Mouse (Mus musculus): Measurements from ENCODE around the gene Commd8. TPM values are rescaled to one million over a fixed set of nuclear protein-coding genes. Genes with fewer than 3 reads are reported as not detected.
A peak's percentile ranks its signal among the peaks of the same experiment; 100 is the strongest.
"Not testable (repeated sequence)": the region's sequence is repeated elsewhere in the genome, so short reads cannot be mapped to it uniquely, and the experiment has no call there.

Gene Commd8
- total RNA-seq, 2 experiments from 2014 or later, result 72.1 to 124 TPM

GRCm38 (mm10) chr5:72172675-72173074 lies 4.7 kb upstream of the Commd8 start:
- peak; percentile 61 for ATAC-seq (replicated peaks; ENCODE audit: poor library complexity)

DNA sequence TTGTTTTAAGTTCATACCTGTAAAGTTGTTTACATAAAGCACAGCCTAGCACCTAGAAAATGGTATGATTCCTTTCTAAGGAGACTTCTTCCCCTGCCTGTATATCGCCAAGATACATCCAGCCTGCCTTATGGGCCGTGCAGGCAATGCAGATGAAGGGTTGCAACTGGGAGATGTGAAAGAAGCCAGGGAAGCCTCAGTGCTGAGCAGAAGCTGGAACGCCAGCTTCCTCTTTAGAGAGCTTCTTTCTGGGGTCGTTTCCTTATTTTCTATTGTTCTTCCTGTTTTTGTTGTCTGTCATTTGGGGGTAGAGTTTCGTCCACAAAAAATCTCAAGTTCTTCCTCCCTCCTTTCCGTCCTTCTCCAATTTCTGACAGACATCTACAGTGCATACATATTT lies 2.1 kb upstream of the Commd8 start:
- peak; percentile 64 for ATAC-seq (replicated peaks; ENCODE audit: poor library complexity)

GRCm38 (mm10) chr5:72168285-72168621 lies 264 bp upstream of the Commd8 start:
- no peak for ATAC-seq (replicated peaks; ENCODE audit: poor library complexity)

DNA sequence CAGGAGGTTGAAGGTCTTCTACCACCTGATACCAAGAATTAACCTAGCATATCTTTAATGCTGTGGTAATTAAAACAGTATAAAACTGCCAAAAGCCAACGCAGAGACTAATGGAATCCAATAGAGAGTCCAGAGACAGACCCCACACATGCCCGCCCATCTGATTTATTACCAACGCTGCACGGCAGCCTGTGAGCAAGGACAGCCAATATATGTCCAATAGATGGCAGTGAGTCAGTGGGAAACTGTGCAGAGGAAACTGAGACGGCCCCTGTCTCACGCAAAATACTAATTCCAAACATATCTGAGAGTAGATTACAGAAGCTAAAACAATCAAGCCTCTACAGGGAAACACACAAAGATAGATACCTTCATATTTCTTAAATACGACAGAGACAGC lies 3.6 kb downstream of the Commd8 start:
- ATAC-seq (replicated peaks; ENCODE audit: poor library complexity), result no peak

GRCm38 (mm10) chr5:72162855-72163254 lies 5.1 kb downstream of the Commd8 start:
- 0 out of 2 replicates have a peak, but pooled peaks have one; percentile 19 for ATAC-seq (replicated peaks; ENCODE audit: poor library complexity)

DNA sequence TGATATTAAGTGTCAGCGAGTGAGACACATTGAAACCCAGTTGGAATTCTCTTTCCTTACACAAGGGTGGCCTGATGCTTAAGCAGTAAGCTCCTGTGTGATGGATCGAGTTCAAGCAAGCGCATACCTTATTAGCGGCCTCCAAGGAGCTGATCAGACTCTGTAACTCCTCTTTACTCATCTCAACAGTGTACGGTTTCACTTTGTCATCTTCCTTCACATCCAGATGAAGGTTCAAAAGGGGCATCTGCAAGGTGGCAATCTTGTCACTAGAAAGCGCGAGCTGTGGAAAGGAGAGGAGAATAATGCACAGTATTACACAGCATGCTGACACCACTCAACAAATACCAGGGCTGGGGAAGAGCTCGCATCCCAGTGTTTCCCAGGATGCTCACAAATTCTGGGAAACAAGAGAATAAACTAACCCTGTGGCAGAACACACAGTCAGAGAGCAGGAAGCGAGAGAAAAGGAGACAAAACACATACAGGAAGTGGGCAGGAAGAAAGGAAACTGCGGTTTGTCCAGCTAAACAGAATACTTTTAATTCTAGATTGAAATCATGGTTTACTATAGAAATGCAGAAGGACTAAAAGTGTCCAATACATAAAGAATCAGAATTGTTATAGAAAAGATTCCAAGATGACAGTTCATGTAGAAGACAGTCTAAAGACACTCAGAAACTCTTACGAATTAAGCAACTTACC lies 7.1 kb downstream of the Commd8 start:
- ATAC-seq (replicated peaks; ENCODE audit: poor library complexity), result peak; percentile 76

GRCm38 (mm10) chr5:72159537-72159936 lies 8.5 kb downstream of the Commd8 start:
- ATAC-seq (replicated peaks; ENCODE audit: poor library complexity), result no peak

- no peak for ATAC-seq (replicated peaks; ENCODE audit: poor library complexity)
Observed at GRCm38 (mm10) chr5:72158667-72159066, 9.3 kb downstream of the Commd8 start.

DNA sequence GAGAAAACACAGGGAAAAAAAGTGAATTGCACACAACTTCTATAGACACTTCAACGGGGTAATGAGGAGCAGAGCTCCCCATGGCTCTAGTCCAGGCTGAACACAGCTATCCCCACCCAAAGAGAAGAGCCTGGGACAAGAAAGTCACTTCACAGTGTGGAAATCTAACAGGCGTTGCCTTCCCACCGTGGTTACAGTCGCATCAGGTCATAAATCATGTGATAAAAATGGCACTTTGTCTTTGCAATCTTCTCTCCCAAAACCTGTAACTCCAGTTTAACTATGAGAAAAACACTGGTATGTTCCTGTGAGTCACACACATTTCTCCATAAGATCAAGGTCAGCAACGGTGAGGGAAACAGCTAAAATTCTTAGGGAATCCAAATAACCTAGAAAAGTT lies 11.4 kb downstream of the Commd8 start:
- ATAC-seq (replicated peaks; ENCODE audit: poor library complexity), result no peak

DNA sequence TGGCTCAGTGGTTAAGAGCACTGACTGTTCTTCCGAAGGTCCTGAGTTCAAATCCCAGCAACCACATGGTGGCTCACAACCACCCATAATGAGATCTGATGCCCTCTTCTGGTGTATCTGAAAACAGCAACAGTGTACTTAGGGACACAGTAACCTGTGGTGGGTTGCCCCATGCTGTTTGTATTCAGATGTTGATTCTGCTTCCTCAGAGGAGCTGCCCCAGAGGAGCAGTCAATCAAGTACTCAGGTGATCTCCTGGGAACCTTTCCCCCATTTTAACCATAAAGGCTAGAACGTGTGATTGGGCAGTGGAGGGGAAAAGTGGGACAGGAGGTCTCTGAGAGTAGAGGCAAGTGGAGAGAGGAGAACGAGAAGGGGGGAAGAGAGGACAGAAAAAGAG lies 12.3 kb downstream of the Commd8 start:
- not testable (repeated sequence) for ATAC-seq (replicated peaks; ENCODE audit: poor library complexity)

DNA sequence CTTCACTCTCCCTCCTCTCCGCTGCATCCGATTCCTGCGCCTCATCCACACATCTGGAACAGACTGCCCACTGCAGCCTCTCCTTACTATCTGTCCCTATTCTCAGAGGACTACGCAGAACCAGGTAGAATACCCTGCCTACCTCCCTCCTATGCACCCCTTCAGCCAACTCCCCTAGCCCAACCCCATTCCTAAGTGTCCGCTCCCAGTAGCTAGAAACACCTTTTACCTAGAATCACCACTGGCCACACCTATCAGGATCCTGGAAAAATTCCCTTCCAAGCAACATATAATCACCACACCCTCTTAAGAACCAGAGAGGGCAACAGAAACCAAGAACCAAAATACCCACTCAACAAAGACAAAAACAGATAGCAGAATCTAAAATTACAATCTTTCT lies 17.1 kb downstream of the Commd8 start:
- ATAC-seq (replicated peaks; ENCODE audit: poor library complexity), result no peak

DNA sequence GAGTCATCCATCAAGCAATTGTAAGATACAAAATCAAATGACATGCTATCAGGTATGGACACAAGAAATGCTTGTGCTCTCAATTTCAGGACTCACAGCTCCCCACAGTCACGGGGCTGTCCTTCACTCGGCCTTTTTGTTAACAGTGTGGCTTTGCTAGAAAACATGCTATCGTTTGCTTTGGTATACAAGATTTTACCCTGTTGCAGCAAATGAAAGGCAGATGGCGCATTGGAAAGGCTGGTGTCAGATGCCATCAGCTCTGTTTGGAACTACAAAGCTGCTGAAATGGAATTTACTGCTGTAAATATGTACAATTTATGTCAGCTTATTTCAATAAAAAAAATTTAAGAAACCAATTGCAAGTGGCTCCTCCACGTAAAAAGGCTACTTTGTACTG lies 19.3 kb downstream of the Commd8 start:
- no peak for ATAC-seq (replicated peaks; ENCODE audit: poor library complexity)

- no peak for ATAC-seq (replicated peaks; ENCODE audit: poor library complexity)
Observed at GRCm38 (mm10) chr5:72139619-72140018, 28.4 kb downstream of the Commd8 start.

- no peak for ATAC-seq (replicated peaks; ENCODE audit: poor library complexity)
Observed at GRCm38 (mm10) chr5:72138256-72138655, 29.7 kb downstream of the Commd8 start.

DNA sequence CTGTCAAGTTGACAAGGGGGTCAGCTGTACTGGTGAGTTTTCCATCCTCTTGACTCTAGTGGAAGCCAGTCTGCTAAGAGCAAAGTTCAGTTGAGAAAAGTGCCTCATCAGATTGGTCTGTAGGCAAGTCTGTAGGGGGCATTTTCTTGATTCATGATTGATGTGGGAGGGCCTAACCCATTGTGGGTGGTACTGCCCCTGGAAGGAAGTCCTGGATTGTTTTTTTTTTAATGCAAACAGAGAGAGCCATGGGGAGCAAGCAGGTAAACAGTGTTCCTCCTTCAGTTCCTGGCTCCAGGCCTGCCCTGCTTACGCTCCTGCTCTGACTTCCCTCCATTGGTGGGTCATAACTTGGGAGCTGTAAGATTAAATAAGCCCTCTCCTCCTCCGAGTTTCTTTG lies 34.1 kb downstream of the Commd8 start:
- no peak for ATAC-seq (replicated peaks; ENCODE audit: poor library complexity)

- no peak for ATAC-seq (replicated peaks; ENCODE audit: poor library complexity)
Observed at GRCm38 (mm10) chr5:72126681-72127080, 41.3 kb downstream of the Commd8 start.

- peak; percentile 68; the same call in 1 of the 2 replicates for ATAC-seq (replicated peaks; ENCODE audit: poor library complexity)
Observed at GRCm38 (mm10) chr5:72122414-72123037, 45.5 kb downstream of the Commd8 start.

Measured in megakaryocyte progenitor cell, adult 5-6 weeks (primary cell).